Mouse (Mus musculus): ENCODE measurements around the gene Fem1b. TPM values are rescaled to one million over a fixed set of nuclear protein-coding genes. Genes with fewer than 3 reads are reported as not detected.

Fem1b gene
- 1 to 10 TPM; 1.1 to 8.4 TPM for polyA plus RNA-seq (2012; fragmentation: generic; extraction: Trizol)

DNA sequence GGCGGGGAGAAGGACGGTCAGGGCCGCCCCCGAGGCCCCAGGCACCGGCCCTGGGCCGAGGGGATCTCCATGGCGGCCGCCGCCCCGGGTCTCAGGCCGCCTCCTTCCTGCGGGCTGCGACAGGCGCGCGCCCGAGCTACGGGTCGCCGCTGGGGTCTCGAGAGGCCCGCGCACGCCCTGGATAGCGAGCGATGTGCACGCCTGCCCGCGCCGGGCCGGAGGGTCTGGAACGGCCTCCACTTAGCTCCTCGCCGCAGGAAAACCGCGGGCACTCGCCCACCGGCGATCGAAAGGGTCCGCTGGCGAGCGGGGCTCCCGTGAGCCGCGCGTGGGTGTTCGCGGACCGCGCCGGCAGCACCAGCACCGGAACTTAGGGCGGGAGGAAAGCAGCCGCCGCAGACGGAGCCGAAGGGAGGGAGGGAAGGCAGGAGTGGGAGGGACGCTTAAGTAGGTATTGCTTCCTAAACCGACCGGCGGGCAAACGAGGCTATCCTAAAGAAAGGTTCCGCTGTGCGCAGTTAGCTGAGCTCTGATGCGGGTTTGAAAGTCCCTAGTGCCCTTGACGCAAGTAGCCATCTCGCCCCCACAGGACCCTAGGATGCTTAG is at the start of gene Fem1b:
Gene Fem1b (minus strand): TSS at position 419 of the 606 bp plus-strand sequence.

DNA sequence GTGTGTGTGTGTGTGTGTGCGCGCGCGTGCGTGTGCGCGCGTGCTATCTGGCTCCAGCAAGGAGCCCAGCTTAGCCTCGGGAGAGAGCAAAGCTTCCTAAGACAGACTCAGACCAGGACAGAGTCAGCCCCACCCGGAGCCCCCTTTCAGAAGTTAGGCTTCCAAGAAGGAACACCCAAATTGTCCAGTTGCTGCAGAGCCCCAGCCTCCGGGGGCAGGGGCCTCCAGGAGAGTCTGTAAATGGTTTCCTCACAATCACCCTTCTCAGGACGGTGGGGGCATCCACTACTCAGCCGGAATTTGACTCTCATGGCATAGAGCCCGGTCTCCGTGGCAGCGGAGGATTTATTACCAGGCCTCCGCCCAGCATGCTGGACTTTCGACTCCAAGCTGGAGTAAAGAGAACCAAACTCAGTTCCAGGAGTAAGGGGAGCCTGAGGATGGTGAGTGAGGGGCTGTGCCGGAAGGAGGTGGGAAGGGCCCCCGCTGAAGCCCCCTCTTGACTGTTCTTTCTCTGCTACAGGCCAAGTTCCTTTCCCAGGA is 46.1 kb upstream of the Fem1b start, which contains the start of gene Calml4:
Gene Calml4 (plus strand): TSS at position 362 of the 543 bp plus-strand sequence.

DNA sequence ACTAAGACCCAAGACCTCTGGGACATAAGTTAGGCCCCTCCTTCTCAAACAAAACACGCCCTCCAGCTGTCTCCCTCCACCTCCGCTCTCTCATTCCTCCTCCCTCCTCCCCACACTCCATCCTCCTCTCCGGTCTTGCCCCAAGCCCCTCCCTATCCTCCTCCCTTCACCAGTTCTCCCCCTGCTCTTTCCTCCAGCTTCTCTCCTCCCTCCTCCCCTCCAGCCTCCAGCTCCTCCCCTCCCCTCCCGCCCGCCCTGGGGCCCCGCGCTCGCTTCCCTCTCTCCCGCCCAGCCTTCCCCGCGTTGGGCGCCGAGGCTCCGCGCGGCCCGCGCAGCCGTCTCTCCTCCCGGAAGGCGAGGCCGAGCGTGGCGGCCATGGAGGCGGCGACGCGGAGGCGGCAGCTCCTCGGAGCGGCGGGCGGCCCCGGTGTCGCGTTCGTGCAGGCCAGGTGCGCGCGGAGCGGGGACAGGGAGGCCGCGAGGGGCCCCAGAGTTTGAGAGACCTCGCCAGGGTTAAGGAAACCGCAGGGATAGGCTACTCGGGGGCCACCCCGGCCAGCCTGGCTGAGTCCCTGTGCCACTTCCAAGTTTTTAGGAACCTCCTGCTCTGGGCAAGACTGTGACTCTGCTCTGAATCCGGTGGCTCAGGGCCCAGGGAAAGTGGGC is 26.9 kb upstream of the Fem1b start, which contains the start of gene Cln6:
Gene Cln6 (plus strand): TSS at position 280 of the 666 bp plus-strand sequence.

Other genes with a start within 250 kb of the Fem1b start
- gene Itga11, start 134.1 kb downstream of the Fem1b start, polyA plus RNA-seq (2012; fragmentation: generic; extraction: Trizol): under 1 TPM; 0.01 to 0.39 TPM
- 10 to 100 TPM; 34.1 to 49.5 TPM for gene Cln6, start 26.9 kb upstream of the Fem1b start, polyA plus RNA-seq (2012; fragmentation: generic; extraction: Trizol)
- 100 to 1,000 TPM in 1 of 2 experiments, 1 to 10 TPM in 1; 1.1 to 108 TPM for gene Calml4, start 46.1 kb upstream of the Fem1b start, polyA plus RNA-seq (2012; fragmentation: generic; extraction: Trizol)
- gene Pias1, start 176.0 kb upstream of the Fem1b start, polyA plus RNA-seq (2012; fragmentation: generic; extraction: Trizol): 1 to 10 TPM; 1.6 to 9.2 TPM